Mouse (Mus musculus): ENCODE measurements around the gene Fam107b.
"Not testable (repeated sequence)": the region's sequence is repeated elsewhere in the genome, so short reads cannot be mapped to it uniquely, and the experiment has no call there.

Gene Fam107b

GRCm38 (mm10) chr2:3709882-3710281, 139.6 kb downstream of the Fam107b start:
- DNase-seq (ENCODE audit: low read depth, low spot score), result no peak

GRCm38 (mm10) chr2:3710521-3710920, 140.2 kb downstream of the Fam107b start:
- no peak for DNase-seq (ENCODE audit: low read depth, low spot score)

GRCm38 (mm10) chr2:3712369-3713042, 142.2 kb downstream of the Fam107b start:
- DNase-seq (ENCODE audit: low read depth, low spot score), result peak; percentile 94

DNA sequence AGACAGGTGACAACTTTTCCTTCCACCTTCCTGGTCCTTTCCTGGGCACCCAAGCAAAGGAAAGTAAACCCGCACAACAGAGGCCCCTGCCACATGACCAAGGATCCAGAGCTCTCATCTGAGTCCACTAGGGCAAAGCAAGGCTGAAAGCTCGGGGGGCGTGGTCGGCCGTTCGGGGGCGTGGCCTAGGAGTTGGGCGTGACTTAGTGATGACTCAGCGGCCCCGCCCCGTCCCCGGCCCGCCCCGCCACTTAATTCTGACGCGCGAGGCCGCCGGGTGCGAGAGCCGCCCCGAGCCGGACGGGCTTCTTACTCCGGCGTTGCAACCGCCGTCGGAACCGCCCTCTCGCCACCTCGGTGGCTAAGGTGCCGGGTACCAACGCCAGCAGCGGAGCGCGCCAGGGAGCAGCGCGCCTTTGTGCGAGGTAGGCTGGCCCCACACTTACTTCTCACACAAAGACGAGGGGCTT, 143.0 kb downstream of the Fam107b start:
- DNase-seq (ENCODE audit: low read depth, low spot score), result peak; percentile 86

GRCm38 (mm10) chr2:3713682-3714361, 143.5 kb downstream of the Fam107b start:
- peak; percentile 54 for DNase-seq (ENCODE audit: low read depth, low spot score)

DNA sequence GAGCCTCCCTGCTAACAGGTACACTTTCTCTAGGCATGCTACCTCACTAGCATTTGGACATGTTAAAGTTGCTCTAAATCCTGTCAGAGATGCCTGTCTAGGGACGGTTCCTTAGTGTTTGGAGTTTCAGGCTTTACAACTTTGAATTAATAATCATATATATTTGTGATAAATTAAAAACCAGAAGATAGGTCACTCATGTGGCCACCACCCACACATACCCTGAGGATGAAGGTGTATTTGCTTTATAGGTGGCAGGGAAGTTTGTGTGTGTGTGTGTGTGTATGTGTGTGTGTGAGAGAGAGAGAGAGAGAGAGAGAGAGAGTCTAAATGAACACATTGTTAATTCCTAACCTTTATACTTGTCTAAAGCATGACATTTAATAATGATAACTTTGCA, 144.2 kb downstream of the Fam107b start:
- no peak for DNase-seq (ENCODE audit: low read depth, low spot score)

- DNase-seq (ENCODE audit: low read depth, low spot score), result peak; percentile 35
Measured at GRCm38 (mm10) chr2:3715424-3715823, 145.1 kb downstream of the Fam107b start.

DNA sequence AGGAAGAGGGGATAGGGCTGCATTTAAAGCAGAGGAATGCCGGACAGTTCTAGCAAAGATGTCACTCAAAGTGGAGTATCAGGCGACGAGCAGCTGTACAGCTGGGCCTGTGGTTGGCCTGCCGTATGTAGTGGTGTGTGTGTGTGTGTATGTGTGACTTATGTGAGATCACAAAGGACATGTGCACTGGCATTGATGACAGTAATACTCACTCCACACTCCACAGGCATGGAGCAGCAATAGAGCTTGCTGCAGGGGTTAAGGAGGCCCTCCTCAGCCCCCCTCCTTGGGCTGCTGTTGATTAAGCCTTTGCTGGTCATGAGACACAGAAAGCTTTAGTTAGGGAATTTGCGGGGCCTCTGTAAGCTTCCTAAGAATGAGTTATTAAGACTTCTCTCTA, 147.0 kb downstream of the Fam107b start:
- no peak for DNase-seq (ENCODE audit: low read depth, low spot score)

- DNase-seq (ENCODE audit: low read depth, low spot score), result no peak
Measured at GRCm38 (mm10) chr2:3717847-3718246, 147.6 kb downstream of the Fam107b start.

- DNase-seq (ENCODE audit: low read depth, low spot score), result not testable (repeated sequence)
Measured at GRCm38 (mm10) chr2:3719436-3720121, 149.3 kb downstream of the Fam107b start.

DNA sequence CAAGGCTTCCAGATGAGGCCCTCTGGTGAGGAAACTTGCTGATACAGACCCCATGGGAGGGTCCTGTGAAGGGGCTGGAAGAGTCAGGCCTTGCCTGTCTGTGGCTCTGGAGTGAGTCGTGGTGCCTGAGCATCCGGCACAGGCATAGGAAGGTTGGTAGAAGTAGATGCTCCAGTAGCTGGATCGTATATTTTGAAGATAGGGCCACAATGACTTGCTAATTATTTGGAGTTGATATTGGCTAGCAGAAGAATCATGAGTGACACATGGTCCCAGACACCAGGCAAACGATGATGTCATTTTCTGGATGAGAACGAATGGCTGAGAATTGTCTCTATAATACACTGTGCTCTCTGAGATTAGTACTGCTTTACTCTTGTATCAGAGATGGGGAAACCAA, 150.8 kb downstream of the Fam107b start:
- DNase-seq (ENCODE audit: low read depth, low spot score), result no peak

DNA sequence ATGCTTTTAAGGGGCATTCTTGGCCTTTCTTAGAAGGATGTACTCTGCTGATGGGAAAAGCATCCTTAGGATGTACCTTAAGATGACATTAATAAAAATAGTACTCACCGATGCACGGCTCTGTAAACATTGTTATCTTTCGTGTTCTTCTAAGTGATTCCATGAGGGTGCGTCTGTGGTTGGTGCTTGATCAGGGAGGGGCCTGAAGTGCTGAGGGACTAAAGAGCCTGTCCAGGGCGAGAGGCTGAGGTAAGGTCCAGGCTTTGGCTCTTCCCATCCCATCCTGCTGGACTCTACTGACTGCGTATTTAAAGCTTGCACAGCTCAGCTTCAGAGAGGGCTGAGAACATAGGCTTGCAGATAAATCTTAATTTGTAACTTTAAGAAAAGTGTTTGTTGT, 151.7 kb downstream of the Fam107b start:
- DNase-seq (ENCODE audit: low read depth, low spot score), result no peak

DNA sequence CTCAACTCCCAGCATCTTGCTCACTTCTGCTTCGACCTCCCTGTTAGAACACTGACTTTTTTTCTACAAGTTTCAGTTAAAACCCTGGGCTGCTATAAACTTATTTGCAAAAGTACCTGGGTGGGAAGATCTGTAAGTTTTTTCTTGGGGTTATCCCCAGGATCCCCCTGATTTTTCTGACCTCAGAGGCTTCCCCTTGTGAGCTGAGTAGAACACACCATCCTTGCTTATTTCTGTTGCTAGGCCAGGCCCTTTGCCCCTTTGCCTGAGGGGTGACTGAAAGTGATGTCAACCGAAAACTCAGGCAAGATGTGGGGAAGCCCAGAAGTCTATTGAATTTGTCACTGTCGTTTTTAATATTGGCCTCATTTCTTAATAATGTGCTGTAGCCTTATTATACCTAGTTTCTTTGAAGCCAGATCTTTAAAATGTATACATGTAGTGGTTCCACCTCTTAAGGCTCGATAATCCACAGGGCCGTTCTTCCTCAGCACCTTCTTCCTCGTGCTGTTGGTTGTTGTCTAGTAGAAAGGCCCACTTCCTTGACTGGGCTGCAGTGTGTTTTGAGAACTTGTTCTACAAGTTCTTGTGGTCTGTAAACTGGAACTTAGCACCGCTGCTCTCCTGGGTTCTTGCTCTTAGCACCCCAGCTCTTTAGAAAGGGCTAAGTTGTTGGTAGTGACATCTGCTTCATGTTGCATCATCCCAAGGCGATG, 153.3 kb downstream of the Fam107b start:
- no peak for DNase-seq (ENCODE audit: low read depth, low spot score)

DNA sequence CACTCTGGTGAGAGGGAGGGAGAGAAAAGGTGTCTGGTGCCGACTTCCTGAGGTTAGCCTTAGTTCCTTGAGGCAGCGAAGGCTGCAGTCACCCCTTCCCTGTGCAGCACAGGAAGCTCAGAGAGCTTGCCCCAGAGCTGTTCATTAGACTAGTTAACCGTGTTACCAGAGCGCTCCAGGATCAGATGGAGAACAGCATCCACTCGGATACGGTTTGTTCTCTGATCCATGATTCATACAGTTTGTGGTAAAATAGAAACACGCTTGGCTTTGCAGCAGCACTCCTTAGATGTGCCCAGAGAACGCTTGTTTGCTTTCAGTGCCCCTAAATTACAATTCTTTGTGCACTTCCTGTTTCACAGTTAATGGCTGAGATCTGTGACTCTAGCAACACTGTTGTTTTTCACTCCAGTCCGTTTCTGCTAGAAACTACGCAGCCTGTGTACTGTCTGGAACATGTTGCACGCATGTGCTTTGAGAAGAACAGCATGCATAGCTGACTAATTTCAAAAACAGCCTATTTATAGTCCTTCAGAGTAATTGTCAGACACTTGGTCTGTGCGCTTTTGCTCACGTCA, 156.3 kb downstream of the Fam107b start:
- DNase-seq (ENCODE audit: low read depth, low spot score), result no peak

- DNase-seq (ENCODE audit: low read depth, low spot score), result no peak
Measured at GRCm38 (mm10) chr2:3727225-3727930, 157.1 kb downstream of the Fam107b start.

DNA sequence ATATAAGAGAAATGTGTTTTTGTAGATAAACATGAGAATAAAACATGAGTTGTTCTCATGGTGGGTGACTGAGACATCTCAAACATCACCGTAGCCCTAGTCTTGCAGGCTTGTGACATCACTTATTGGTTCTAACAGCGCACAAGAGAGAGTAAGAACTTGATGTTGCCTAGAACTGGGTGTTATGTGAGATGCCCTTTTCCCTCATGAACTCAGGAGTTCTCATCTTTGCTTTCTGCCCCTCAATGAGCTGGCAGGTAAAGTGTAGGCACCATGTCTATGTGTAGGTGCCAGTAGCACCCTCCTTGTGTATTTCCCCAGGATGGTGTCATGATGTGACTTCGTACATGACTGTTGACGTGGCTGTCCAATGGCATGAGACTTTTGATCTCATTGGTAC, 157.8 kb downstream of the Fam107b start:
- DNase-seq (ENCODE audit: low read depth, low spot score), result no peak

GRCm38 (mm10) chr2:3729586-3729985, 159.3 kb downstream of the Fam107b start:
- DNase-seq (ENCODE audit: low read depth, low spot score), result no peak

GRCm38 (mm10) chr2:3730744-3731143, 160.5 kb downstream of the Fam107b start:
- DNase-seq (ENCODE audit: low read depth, low spot score), result no peak

GRCm38 (mm10) chr2:3731316-3732015, 161.2 kb downstream of the Fam107b start:
- DNase-seq (ENCODE audit: low read depth, low spot score), result no peak

DNA sequence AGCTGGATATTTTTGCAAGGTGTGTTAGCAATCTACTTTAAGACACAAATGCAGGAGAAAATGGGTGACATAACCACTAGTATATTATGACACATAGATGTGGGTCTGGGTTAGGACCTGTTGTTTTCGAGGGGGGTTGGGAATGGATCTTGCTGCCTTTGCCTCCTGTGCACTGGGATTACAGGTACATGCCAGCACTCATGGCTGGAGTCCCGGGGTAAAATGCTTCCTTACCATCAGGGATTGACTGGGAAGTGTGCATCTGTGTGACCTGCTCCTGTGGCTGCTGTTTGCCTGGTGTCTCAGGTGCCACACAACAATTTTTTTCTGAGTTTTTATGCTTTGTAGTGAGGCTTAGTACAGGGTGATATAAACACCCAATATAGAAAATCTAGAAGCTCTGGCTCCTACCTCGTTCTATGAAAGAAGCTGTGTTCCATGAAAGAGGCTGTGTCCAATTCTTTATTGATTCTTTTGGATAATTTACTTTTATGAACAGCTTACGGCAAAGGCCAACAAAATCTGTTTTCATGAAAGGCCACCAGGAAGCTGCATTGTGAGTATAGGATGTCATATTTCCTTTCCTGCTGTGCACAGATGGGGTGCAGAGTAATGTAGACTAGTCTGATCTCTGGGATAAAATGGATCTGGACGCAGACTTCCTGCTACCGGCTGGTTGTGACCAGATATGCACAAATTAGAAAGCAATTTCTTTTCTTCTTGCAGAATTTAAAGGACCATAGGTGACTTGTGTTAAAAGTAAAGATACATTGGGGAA, 167.8 kb downstream of the Fam107b start:
- no peak for DNase-seq (ENCODE audit: low read depth, low spot score)

Data from 3T3-L1 (cell line).